Mouse (Mus musculus) embryonic facial prominence, embryonic 10.5 days (tissue): ENCODE measurements around the gene Rnf215. TPM values are rescaled to one million over a fixed set of nuclear protein-coding genes. Genes with fewer than 3 reads are reported as not detected.
"Not testable (repeated sequence)": the region's sequence is repeated elsewhere in the genome, so short reads cannot be mapped to it uniquely, and the experiment has no call there.

Source experiments
- DNase-seq: peaks from one replicate; pipeline ENCODE4 v3.0.0-alpha.2; 2017; ENCODE audit warnings: low spot score
- H3K27ac ChIP-seq: fragments of 300-500 bp; sonication (generic); replicated peaks from 2 replicates; pipeline ENCODE4 v1.5.1; 2016; ENCODE audit warnings: mild to moderate bottlenecking
- H3K27me3 ChIP-seq: fragments of 300-500 bp; sonication (generic); replicated peaks from 2 replicates; pipeline ENCODE4 v1.6.1; 2016; ENCODE audit warnings: low read depth, mild to moderate bottlenecking; ENCODE audit not compliant: poor library complexity, severe bottlenecking
- H3K36me3 ChIP-seq: fragments of 300-500 bp; sonication (generic); replicated peaks from 2 replicates; pipeline ENCODE4 v1.6.1; 2016; ENCODE audit warnings: mild to moderate bottlenecking, moderate library complexity
- H3K4me1 ChIP-seq: fragments of 300-500 bp; sonication (generic); 2 replicates; pipeline ENCODE4 v1.6.1; 2016
- H3K4me3 ChIP-seq: fragments of 300-500 bp; sonication (generic); 2 replicates; pipeline ENCODE4 v1.5.1; 2016; ENCODE audit warnings: mild to moderate bottlenecking, moderate library complexity
- H3K9me3 ChIP-seq: fragments of 300-500 bp; sonication (generic); 2 replicates; pipeline ENCODE4 v1.6.1; 2016; ENCODE audit warnings: mild to moderate bottlenecking
- WGBS: fragments of 180-500 bp; shearing (Covaris S2); methylation state at CpG from one replicate; pipeline ENCODE4 v1.1.7; 2016; 5-methylcytosine and 5-hydroxymethylcytosine counted together
- polyA plus RNA-seq: library from polyadenylated mRNA; unstranded; fragments of >200 nt; fragmentation: Nextera tagmentation; extraction: Ambion mirVana; gene quantifications from 2 replicates; pipeline ENCODE4 v1.2.1, GENCODE M21; 2016

Gene Rnf215
- polyA plus RNA-seq, 1 experiment from 2014 or later, result 22.8 TPM

DNA sequence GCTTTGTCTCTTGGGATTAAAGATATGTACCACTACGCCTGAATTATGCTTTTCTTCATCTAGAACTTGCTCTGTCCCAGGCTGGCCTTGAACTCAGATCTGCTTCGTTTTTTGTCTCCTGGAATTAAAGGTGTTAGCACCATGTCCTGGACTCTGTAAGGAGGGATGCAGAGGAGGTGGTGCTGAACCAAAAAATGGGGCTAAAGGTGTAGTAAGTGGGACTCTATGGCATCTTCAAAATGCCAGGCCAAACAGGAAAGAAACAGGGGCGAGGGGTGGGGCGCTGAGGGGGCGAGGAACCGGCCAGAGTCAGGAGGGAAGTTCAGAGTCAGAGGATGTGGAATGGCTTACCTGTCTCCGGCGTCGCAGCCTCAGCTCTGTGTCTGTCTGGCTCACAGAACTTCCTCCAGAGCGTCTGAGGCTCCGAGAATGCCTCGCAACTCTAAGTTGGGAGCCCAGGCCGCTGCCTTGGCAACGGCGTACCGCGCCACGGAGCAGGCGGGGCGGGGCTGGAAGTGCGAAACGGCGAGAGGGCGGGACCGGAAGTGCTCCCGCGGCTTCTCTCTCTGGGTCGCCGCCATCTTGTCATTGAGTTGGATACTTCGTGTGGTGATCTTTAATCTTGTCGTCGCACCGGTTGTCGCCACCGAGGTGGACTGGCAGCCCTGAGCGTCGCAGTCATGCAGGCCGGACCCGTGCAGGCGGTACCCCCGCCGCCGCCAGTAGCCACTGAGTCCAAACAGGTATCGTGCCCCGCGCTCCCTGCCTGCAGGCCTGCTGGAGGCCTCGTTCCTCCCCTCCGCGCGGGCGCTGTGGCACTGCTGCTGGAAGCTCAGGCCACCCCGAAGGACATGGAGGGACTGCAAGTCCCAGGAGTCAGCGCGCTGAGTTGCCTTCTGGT lies 25.1 kb downstream of the Rnf215 start, which contains the start of the genes Ccdc157 and Sf3a1:
Ccdc157 (minus strand) TSS at position 486 of the 901 bp plus-strand sequence.
Sf3a1 (plus strand) TSS at position 543 of the 901 bp plus-strand sequence.
- H3K4me1 ChIP-seq, result peaks cover 46% of the 10 kb centered on the region
- WGBS, result 1% methylated on average over 54 of the region's 54 CpGs
- H3K36me3 ChIP-seq, result peaks cover 42% of the 10 kb centered on the region
- DNase-seq, result peak; percentile 95
- peak within 1 kb of the TSS; percentile 92 for H3K4me3 ChIP-seq
- H3K27ac ChIP-seq, result peak within 1 kb of the TSS; percentile 95
- H3K9me3 ChIP-seq, result no peaks in the 10 kb centered on the region
- H3K27me3 ChIP-seq, result no peaks in the 10 kb centered on the region

GRCm38 (mm10) chr11:4160758-4161480 lies 25.9 kb downstream of the Rnf215 start:
- Histone ChIP-seq H3K27ac (peak overlapping the region; percentile 95), H3K9me3 (no peaks in the 10 kb centered on the region), H3K4me3 (peak overlapping the region; percentile 92), H3K36me3 (peaks cover 50% of the 10 kb centered on the region), H3K27me3 (no peaks in the 10 kb centered on the region), H3K4me1 (peaks cover 46% of the 10 kb centered on the region)
- no peak for DNase-seq
- WGBS, result 8% methylated on average over 15 of the region's 15 CpGs

DNA sequence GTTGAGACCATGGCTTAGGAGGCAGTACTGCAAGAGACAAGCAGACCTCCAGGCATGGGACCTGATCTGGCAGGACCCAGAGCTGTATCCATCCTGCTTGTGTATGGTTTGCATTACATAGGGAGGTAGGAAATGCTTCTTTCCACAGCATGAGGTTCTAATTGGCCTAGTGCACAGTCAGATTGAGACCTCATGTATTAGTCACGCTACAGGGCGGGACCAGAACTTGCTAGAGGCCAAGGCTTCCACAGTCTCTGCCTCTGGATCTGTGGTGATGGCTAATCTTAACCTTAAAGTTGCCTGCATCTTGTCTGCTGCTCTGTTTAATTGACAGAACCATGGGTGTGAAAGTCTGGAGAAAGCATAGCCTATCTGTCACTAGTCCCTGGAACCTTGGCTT lies 29.7 kb downstream of the Rnf215 start:
- DNase-seq, result no peak
- no peaks in the 10 kb centered on the region for H3K27me3 ChIP-seq
- H3K27ac ChIP-seq, result no peak overlapping the region
- H3K4me1 ChIP-seq, result peaks cover 33% of the 10 kb centered on the region
- peaks cover 88% of the 10 kb centered on the region for H3K36me3 ChIP-seq
- no peaks in the 10 kb centered on the region for H3K9me3 ChIP-seq
- WGBS, result 75% methylated on average over 2 of the region's 2 CpGs
- H3K4me3 ChIP-seq, result no peak overlapping the region

GRCm38 (mm10) chr11:4166467-4167090 lies 31.6 kb downstream of the Rnf215 start:
- DNase-seq, result no peak
- no peaks in the 10 kb centered on the region for H3K27me3 ChIP-seq
- no peak overlapping the region for H3K4me3 ChIP-seq
- 89% methylated on average over 7 of the region's 7 CpGs for WGBS
- no peak overlapping the region for H3K27ac ChIP-seq
- no peaks in the 10 kb centered on the region for H3K9me3 ChIP-seq
- H3K36me3 ChIP-seq, result peaks cover 100% of the 10 kb centered on the region
- H3K4me1 ChIP-seq, result peaks cover 23% of the 10 kb centered on the region

GRCm38 (mm10) chr11:4174586-4174985 lies 39.6 kb downstream of the Rnf215 start:
- no peaks in the 10 kb centered on the region for H3K9me3 ChIP-seq
- no peak overlapping the region for H3K4me3 ChIP-seq
- H3K27ac ChIP-seq, result no peak overlapping the region
- H3K36me3 ChIP-seq, result peaks cover 100% of the 10 kb centered on the region
- H3K4me1 ChIP-seq, result no peaks in the 10 kb centered on the region
- 96% methylated on average over 5 of the region's 5 CpGs for WGBS
- DNase-seq, result no peak
- no peaks in the 10 kb centered on the region for H3K27me3 ChIP-seq

GRCm38 (mm10) chr11:4177716-4178115 lies 42.7 kb downstream of the Rnf215 start:
- H3K27me3 ChIP-seq, result no peaks in the 10 kb centered on the region
- no peaks in the 10 kb centered on the region for H3K9me3 ChIP-seq
- H3K36me3 ChIP-seq, result peaks cover 100% of the 10 kb centered on the region
- no peak for DNase-seq
- no peak overlapping the region for H3K27ac ChIP-seq
- no peaks in the 10 kb centered on the region for H3K4me1 ChIP-seq
- 91% methylated on average over 4 of the region's 4 CpGs for WGBS
- no peak overlapping the region for H3K4me3 ChIP-seq

DNA sequence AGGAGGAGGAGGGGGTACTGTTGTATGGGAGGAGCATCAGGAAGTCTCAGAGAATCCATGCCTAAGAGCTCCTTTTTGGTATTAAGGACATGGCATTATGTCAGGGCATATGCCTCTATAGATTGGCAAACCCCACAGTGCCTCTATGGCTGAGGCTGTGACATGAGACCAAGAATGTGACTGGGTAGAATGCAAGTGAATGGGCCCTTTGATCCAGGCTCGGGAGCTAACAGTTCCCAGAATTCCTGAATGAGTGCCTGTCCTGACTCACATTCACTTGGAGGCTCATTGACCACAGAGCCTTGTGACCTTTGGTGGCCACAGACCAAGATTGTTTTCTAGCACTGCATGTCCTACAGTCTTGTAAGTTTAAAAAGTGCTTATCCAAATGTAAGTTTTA lies 47.1 kb downstream of the Rnf215 start:
- peaks cover 2% of the 10 kb centered on the region for H3K4me1 ChIP-seq
- no peak overlapping the region for H3K4me3 ChIP-seq
- H3K27me3 ChIP-seq, result no peaks in the 10 kb centered on the region
- H3K27ac ChIP-seq, result no peak overlapping the region
- 21% methylated on average over 1 of the region's 1 CpGs for WGBS
- DNase-seq, result no peak
- no peaks in the 10 kb centered on the region for H3K9me3 ChIP-seq
- peaks cover 70% of the 10 kb centered on the region for H3K36me3 ChIP-seq

DNA sequence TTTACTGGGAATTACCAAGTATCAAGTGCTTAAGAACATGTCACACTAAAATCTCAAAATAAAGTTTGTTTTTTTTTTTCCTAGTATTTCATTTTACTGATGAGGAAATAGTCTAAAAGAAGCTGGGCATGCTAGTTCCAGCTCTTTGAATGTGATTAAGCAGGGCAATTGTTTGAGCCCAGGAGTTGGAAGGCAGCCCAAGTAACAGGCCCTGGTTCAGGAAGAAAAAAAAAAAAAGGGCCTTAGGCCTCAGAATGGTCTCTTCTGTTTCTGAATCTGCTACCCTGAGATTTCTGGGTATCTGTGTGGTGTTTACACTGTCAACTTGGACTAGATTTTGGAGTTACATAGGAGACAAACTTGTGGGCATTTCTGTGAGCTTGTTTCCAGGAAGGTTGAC lies 48.5 kb downstream of the Rnf215 start:
- Histone ChIP-seq H3K9me3 (no peaks in the 10 kb centered on the region), H3K4me3 (no peak overlapping the region), H3K27me3 (peaks cover 9% of the 10 kb centered on the region; the same call in 1 of the 2 replicates), H3K36me3 (peaks cover 55% of the 10 kb centered on the region), H3K4me1 (peaks cover 14% of the 10 kb centered on the region), H3K27ac (no peak overlapping the region)
- DNase-seq, result no peak

DNA sequence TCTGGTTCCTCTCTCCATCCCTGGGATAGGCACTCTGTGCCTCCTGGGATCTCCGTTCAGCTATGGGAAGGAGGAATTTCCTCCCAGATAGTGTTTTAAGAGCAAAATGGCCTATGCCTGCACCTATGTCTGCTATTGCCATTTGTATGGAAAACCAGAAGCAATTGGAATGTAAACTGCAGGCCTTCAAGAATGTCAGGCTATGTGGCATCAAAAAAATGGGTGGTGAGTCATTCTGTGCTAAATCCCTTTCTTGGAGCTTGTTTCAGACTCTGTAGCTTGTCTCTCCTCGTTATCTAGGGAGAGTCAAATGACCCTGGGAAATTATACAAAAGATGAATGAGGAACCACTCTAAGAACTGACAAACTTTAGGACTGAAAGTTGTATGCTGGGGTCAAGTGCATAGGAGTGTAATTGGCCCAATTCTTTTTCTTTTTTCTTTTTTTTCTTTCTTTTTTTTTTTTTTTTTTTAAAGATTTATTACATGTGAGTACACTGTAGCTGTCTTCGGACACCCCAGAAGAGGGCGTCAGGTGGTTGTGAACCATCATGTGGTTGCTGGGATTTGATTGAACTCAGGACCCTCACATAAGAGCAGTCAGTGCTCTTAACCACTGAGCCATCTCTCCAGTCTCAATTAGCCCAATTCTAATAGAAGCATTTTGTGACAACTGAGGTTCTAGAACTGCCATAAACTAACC lies 49.4 kb downstream of the Rnf215 start:
- 82% methylated on average over 4 of the region's 4 CpGs for WGBS
- no peaks in the 10 kb centered on the region for H3K9me3 ChIP-seq
- H3K4me1 ChIP-seq, result peaks cover 14% of the 10 kb centered on the region
- no peak overlapping the region for H3K27ac ChIP-seq
- H3K4me3 ChIP-seq, result no peak overlapping the region
- H3K36me3 ChIP-seq, result peaks cover 46% of the 10 kb centered on the region
- DNase-seq, result no peak
- peaks cover 9% of the 10 kb centered on the region; the same call in 1 of the 2 replicates for H3K27me3 ChIP-seq

DNA sequence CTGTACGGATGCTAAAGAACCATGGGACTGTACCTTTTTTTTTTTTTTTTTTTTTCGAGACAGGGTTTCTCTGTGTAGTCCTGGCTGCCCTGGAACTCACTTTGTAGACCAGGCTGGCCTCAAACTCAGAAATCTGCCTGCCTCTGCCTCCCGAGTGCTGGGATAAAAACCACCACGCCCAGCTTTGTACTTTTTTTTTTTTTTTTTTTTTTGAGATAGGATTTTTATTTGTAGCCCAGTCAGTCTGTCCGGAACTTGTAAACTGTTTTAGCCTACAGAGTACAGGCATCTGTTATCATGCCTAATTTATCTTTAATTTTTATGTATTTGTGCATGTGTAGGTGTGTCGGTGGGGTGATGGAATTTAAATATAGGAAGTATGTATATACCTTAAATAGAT lies 50.5 kb downstream of the Rnf215 start:
- not testable (repeated sequence) for H3K27ac ChIP-seq, DNase-seq, H3K27me3 ChIP-seq, H3K4me3 ChIP-seq, H3K9me3 ChIP-seq
- WGBS, result 91% methylated on average over 6 of the region's 6 CpGs
- peaks cover 36% of the 10 kb centered on the region for H3K36me3 ChIP-seq
- peaks cover 20% of the 10 kb centered on the region for H3K4me1 ChIP-seq

DNA sequence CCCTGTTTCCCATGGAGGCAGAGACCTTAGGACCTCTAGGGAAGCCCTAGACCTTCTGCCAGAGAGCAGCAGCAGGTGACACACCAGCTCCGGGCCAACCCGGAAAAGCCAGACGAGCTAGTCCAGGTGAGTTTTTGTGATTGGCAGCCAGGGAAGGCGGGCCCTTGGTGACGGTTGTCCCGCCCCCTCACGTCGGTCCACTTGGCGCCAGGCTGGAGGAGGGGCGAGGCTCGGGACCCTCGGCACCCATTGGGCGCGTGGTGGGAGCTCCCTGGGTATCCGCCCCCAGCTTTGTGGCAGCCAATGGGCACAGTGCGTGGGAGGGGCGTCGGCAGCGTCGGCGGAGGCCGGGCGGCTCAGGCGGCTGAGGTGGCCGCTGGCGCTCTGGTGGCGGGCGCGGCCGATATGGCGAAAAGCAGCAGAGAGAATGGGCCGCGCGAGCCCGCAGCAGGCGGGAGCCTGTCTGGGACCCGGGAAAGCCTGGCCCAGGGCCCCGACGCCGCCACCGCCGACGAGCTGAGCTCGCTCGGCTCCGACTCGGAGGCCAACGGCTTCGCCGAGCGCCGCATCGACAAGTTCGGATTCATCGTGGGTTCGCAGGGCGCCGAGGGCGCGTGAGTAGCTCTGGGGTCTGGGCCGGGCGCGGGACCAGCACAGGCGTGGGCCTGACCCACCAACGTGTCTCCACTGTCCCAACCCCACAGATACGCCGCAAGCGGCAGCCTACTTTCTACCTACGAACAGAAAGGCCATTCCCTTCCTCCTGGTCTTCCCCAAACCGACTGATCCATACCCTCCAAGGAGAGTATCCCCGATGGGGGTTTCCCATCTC lies 51.7 kb downstream of the Rnf215 start, which contains the start of gene Tbc1d10a:
Tbc1d10a (plus strand) TSS at position 304 of the 832 bp plus-strand sequence.
- H3K4me3 ChIP-seq, result peak within 1 kb of the TSS; percentile 94
- H3K27ac ChIP-seq, result peak within 1 kb of the TSS; percentile 88
- under 1% methylated on average over 71 of the region's 71 CpGs for WGBS
- H3K36me3 ChIP-seq, result peaks cover 23% of the 10 kb centered on the region
- peaks cover 9% of the 10 kb centered on the region; the same call in 1 of the 2 replicates for H3K27me3 ChIP-seq
- H3K9me3 ChIP-seq, result no peaks in the 10 kb centered on the region
- peak; percentile 99 for DNase-seq
- peaks cover 32% of the 10 kb centered on the region for H3K4me1 ChIP-seq
